Mouse (Mus musculus) liver, adult 10 weeks (tissue): ENCODE measurements around the gene Cd81. TPM values are rescaled to one million over a fixed set of nuclear protein-coding genes. Genes with fewer than 3 reads are reported as not detected.

Source experiments
- polyA plus RNA-seq: library from polyadenylated mRNA; stranded (reverse); fragments of 350-450 nt; fragmentation: Illumina TruSeq; extraction: RNeasy Lipid Tissue Mini Kit (QIAGEN cat#74804); gene quantifications from one replicate; pipeline ENCODE4 v1.2.3, GENCODE M21; 2014; ENCODE audit warnings: low read depth, low replicate concordance

Cd81 gene
- polyA plus RNA-seq = 116 TPM

DNA sequence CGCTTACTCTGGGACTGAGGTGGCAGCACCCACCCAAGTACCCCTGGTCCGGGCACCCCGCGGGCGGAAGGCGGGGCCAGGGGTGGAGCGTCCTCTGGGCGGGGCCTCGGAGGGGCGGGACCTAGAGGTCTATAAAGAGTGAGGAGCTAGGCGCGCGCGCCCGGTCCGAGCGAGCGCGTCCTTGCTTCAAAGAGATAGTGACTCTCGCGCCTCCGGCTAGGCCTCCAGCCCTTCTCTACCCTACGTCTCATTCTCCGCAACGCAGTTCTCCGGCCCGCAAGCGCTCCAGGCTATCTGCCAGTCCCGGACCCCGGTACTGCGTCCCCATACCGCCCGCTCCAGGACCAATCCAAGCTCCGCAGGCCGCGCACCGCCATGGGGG, at the start of gene Cd81:
Cd81 (plus strand) TSS at position 114 of the 382 bp plus-strand sequence.

DNA sequence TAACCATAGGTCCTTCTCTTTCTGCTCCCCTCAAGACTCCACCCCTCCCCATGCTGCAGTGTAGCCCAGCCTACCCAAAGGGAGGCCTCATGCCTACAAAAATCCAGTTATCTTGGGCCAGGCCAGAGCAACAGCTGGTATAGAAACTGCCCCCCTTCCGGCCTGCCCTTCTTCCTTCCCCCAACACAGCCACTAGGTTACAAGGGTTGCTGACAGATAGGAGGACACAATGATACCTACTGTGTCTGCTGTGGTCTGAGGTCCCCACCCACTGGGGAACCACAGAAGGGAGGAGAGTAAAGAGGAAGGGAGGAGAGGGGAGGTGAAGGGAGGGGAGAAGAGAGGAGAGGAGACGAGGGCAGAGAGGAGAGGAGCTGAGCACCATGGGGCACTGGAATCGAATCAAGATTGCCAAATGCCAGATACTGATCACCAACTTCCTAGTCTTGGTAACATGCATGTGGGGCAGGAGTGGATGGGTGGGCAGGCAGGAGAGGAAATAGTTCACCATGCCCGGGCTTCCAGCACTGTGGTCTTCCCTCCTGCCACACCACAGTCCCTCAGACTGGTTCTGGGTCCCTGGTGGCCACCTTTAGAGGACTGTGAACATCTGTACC, 47.7 kb upstream of the Cd81 start, which contains the start of gene Tspan32:
Tspan32 (plus strand) TSS at position 320 of the 617 bp plus-strand sequence.

DNA sequence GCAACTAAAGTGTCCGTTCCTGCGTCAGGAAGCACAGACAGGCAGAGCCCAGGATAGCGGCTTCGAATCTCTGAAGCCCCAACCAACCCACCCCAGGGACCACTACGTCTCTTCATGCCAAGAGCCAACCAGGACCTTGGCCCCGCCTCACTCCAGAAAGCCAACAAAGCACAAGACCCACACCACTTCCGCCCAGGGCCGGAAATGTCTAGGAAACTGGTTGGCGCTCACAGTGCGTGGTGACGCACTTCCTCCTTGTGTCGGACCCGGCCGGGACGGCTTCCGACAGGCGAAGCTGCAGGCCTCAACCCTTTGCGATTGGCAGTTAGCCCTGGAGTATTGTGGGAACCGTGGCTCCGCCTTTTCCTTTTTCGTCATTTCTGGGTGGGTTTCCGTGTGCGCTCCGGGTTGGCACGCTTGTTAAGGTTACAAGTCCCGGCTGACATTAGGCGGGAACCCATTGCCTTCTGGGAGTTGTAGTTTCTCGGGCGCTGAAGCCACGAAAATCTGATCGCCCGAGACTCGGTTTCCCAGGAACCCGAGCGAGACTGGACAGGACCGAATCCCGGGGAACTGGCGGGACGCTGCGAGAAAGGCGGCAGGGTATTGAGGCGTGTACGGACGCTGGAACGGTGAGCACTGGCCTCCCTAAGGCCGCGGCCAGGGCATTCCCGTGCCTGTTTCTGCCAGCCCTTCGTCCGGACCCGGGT, 16.5 kb downstream of the Cd81 start, which contains the start of gene Tssc4:
Tssc4 (plus strand) TSS at position 368 of the 710 bp plus-strand sequence.

DNA sequence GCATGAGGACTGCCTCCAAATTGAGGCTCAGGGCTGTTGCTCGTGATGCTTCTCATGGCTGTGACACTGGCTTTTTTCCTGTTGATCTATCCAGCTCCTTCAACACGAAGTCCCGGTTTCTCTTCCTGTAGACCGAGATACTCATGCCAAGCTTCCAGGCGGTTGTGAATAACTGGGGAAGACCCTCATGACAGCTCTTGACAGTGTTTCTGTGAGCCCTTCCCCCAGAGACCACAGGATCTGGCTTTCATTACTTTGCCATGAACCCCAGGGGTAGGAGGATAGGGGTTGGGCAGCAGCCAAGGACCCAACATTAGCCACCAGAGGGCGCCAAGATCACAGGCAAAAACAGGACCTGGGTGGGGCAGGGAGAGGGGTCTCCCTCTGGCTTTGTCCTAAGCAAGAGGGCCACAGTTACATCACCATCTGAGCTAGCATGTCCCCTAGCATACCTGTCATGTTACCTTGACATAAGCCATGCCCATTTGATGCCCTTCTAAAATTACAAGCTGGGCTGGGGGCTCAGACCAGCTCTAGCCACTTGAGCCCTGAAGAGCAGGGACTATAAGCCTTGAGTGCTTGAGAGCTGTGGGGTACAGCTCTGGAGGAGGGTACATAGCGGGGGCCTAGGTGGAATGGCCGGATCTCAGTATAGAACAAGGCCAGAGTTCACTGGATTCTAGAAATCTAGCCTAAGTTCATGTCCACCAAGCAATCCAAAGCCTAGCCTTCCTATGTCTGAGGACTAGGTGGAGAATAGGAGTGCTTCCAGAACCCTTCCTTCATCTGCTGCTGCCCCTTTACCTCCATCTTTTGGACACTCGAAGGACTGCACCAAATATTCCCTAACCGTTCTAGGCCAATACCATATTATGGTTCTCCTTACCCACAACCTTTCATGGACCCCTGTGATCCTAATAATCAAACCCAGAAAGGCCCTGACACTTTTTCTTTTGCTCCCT, 42.3 kb downstream of the Cd81 start, which contains the start of gene Trpm5:
Trpm5 (minus strand) TSS at position 51 of the 962 bp plus-strand sequence.

DNA sequence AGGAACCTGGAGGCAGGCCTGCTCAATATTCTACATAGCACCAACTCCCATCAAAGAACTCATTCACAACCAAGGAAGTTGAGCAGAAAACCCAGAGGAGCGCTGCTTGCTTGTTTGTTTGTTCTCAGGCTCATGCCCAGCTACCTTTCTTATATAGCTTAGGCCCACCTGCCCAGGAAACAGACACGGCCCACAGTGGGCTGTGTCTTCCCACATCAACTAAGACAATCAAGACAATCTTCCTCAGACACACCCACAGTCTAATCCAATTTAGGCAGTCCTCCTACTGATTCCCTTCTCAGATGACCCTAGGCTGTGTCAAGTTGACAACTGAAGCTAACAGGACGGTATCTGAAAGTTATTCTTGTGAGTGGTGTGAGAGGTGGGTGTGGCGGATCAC, 53.5 kb downstream of the Cd81 start, which contains the start of gene Kcnq1:
Kcnq1 (plus strand) TSS at position 301 of the 400 bp plus-strand sequence.

Other genes with a start within 250 kb of the Cd81 start
- not detected for gene Th, start 121.6 kb upstream of the Cd81 start, polyA plus RNA-seq
- gene Ascl2, start 83.5 kb upstream of the Cd81 start, polyA plus RNA-seq = not detected
- gene Tspan32, start 47.7 kb upstream of the Cd81 start, polyA plus RNA-seq = 0.45 TPM
- gene Tssc4, start 16.5 kb downstream of the Cd81 start, polyA plus RNA-seq = 0.40 TPM
- not detected for gene Trpm5, start 41.9 kb downstream of the Cd81 start, polyA plus RNA-seq
- gene Kcnq1, start 53.6 kb downstream of the Cd81 start, polyA plus RNA-seq = 0.48 TPM